Mouse (Mus musculus): ENCODE measurements around the gene Anapc2. TPM values are rescaled to one million over a fixed set of nuclear protein-coding genes. Genes with fewer than 3 reads are reported as not detected.
A peak's percentile ranks its signal among the peaks of the same experiment; 100 is the strongest.

Gene Anapc2
- polyA plus RNA-seq, 1 experiment from 2014 or later = 116 TPM

- peaks cover 16% of the 10 kb centered on the region for H3K27me3 ChIP-seq (ENCODE audit: control insufficient read depth, insufficient read depth, low read length)
- H3K4me3 ChIP-seq (ENCODE audit: low read depth, low read length) = peak within 1 kb of the TSS; percentile 77
- H3K9ac ChIP-seq (ENCODE audit: low read length) = peak within 1 kb of the TSS; percentile 63
- no peak within 1 kb of the TSS for H3K27ac ChIP-seq (ENCODE audit: low read depth, low read length)
- no peaks in the 10 kb centered on the region for H3K36me3 ChIP-seq (ENCODE audit: control insufficient read depth, insufficient read depth, low read length)
- H3K9me3 ChIP-seq (ENCODE audit: control insufficient read depth, low read length) = no peaks in the 10 kb centered on the region
- peak; percentile 99 for ATAC-seq (replicated peaks; ENCODE audit: low FRiP score)
- peak within 1 kb of the TSS; percentile 100 for H3K4me2 ChIP-seq (ENCODE audit: low read depth, low read length, severe bottlenecking)
- WGBS = under 1% methylated on average over 38 of the region's 39 CpGs
- peak; percentile 94 for DNase-seq (ENCODE audit: low spot score)
- H3K4me1 ChIP-seq (replicated peaks; ENCODE audit: control insufficient read depth, insufficient read depth, low read length) = peaks cover 16% of the 10 kb centered on the region
Measured at GRCm38 (mm10) chr2:25262291-25262767, 9.9 kb upstream of the Anapc2 start, which contains the start of gene Tprn. TSS of gene Tprn (plus strand) at chr2:25262618.

- H3K27ac ChIP-seq (ENCODE audit: low read depth, low read length) = no peak overlapping the region
- DNase-seq (ENCODE audit: low spot score) (peak; percentile 77), ATAC-seq (replicated peaks; ENCODE audit: low FRiP score) (peak; percentile 56)
- H3K4me1 ChIP-seq (replicated peaks; ENCODE audit: control insufficient read depth, insufficient read depth, low read length) = peaks cover 16% of the 10 kb centered on the region
- H3K9me3 ChIP-seq (ENCODE audit: control insufficient read depth, low read length) = no peaks in the 10 kb centered on the region
- peaks cover 16% of the 10 kb centered on the region for H3K27me3 ChIP-seq (ENCODE audit: control insufficient read depth, insufficient read depth, low read length)
- peak overlapping the region; percentile 63 for H3K9ac ChIP-seq (ENCODE audit: low read length)
- peak overlapping the region; percentile 100 for H3K4me2 ChIP-seq (ENCODE audit: low read depth, low read length, severe bottlenecking)
- H3K36me3 ChIP-seq (ENCODE audit: control insufficient read depth, insufficient read depth, low read length) = no peaks in the 10 kb centered on the region
- H3K4me3 ChIP-seq (ENCODE audit: low read depth, low read length) = peak overlapping the region; percentile 77
- under 1% methylated on average over 81 of the region's 82 CpGs for whole genome bisulfite sequencing
Measured at GRCm38 (mm10) chr2:25262795-25263622, 9.3 kb upstream of the Anapc2 start.

GRCm38 (mm10) chr2:25263623-25264285, 8.5 kb upstream of the Anapc2 start:
- Histone ChIP-seq H3K4me3 (ENCODE audit: low read depth, low read length) (peak overlapping the region; percentile 77), H3K36me3 (ENCODE audit: control insufficient read depth, insufficient read depth, low read length) (no peaks in the 10 kb centered on the region), H3K27ac (ENCODE audit: low read depth, low read length) (no peak overlapping the region), H3K4me2 (ENCODE audit: low read depth, low read length, severe bottlenecking) (peak overlapping the region; percentile 100), H3K9me3 (ENCODE audit: control insufficient read depth, low read length) (no peaks in the 10 kb centered on the region), H3K9ac (ENCODE audit: low read length) (peak overlapping the region; percentile 63), H3K4me1 (replicated peaks; ENCODE audit: control insufficient read depth, insufficient read depth, low read length) (peaks cover 16% of the 10 kb centered on the region), H3K27me3 (ENCODE audit: control insufficient read depth, insufficient read depth, low read length) (peaks cover 16% of the 10 kb centered on the region)
- no peak for ATAC-seq (replicated peaks; ENCODE audit: low FRiP score)
- 23% methylated on average over 12 of the region's 12 CpGs for WGBS
- no peak for DNase-seq (ENCODE audit: low spot score)

GRCm38 (mm10) chr2:25264286-25264660, 8.0 kb upstream of the Anapc2 start:
- H3K36me3 ChIP-seq (ENCODE audit: control insufficient read depth, insufficient read depth, low read length) = no peaks in the 10 kb centered on the region
- H3K9ac ChIP-seq (ENCODE audit: low read length) = peak overlapping the region; percentile 63; the same call in 1 of the 2 replicates
- H3K27ac ChIP-seq (ENCODE audit: low read depth, low read length) = no peak overlapping the region
- DNase-seq (ENCODE audit: low spot score) (no peak), ATAC-seq (replicated peaks; ENCODE audit: low FRiP score) (no peak)
- H3K4me3 ChIP-seq (ENCODE audit: low read depth, low read length) = no peak overlapping the region
- H3K9me3 ChIP-seq (ENCODE audit: control insufficient read depth, low read length) = no peaks in the 10 kb centered on the region
- H3K27me3 ChIP-seq (ENCODE audit: control insufficient read depth, insufficient read depth, low read length) = peaks cover 16% of the 10 kb centered on the region
- 83% methylated on average over 5 of the region's 5 CpGs for WGBS
- H3K4me2 ChIP-seq (ENCODE audit: low read depth, low read length, severe bottlenecking) = no peak overlapping the region
- H3K4me1 ChIP-seq (replicated peaks; ENCODE audit: control insufficient read depth, insufficient read depth, low read length) = peaks cover 16% of the 10 kb centered on the region

GRCm38 (mm10) chr2:25264851-25265250, 7.4 kb upstream of the Anapc2 start:
- Histone ChIP-seq H3K9ac (ENCODE audit: low read length) (no peak overlapping the region), H3K4me2 (ENCODE audit: low read depth, low read length, severe bottlenecking) (no peak overlapping the region), H3K4me3 (ENCODE audit: low read depth, low read length) (no peak overlapping the region), H3K9me3 (ENCODE audit: control insufficient read depth, low read length) (no peaks in the 10 kb centered on the region), H3K27ac (ENCODE audit: low read depth, low read length) (no peak overlapping the region), H3K27me3 (ENCODE audit: control insufficient read depth, insufficient read depth, low read length) (peaks cover 16% of the 10 kb centered on the region), H3K4me1 (replicated peaks; ENCODE audit: control insufficient read depth, insufficient read depth, low read length) (peaks cover 16% of the 10 kb centered on the region), H3K36me3 (ENCODE audit: control insufficient read depth, insufficient read depth, low read length) (no peaks in the 10 kb centered on the region)
- DNase-seq (ENCODE audit: low spot score) = no peak
- no peak for ATAC-seq (replicated peaks; ENCODE audit: low FRiP score)
- 80% methylated on average over 3 of the region's 3 CpGs for WGBS

- 80% methylated on average over 6 of the region's 6 CpGs for WGBS
- Histone ChIP-seq H3K27me3 (ENCODE audit: control insufficient read depth, insufficient read depth, low read length) (peaks cover 16% of the 10 kb centered on the region), H3K4me2 (ENCODE audit: low read depth, low read length, severe bottlenecking) (no peak overlapping the region), H3K4me3 (ENCODE audit: low read depth, low read length) (no peak overlapping the region), H3K9ac (ENCODE audit: low read length) (peak overlapping the region; percentile 27; the same call in 1 of the 2 replicates), H3K9me3 (ENCODE audit: control insufficient read depth, low read length) (no peaks in the 10 kb centered on the region), H3K36me3 (ENCODE audit: control insufficient read depth, insufficient read depth, low read length) (no peaks in the 10 kb centered on the region; the same call in 1 of the 2 replicates), H3K4me1 (replicated peaks; ENCODE audit: control insufficient read depth, insufficient read depth, low read length) (peaks cover 19% of the 10 kb centered on the region), H3K27ac (ENCODE audit: low read depth, low read length) (no peak overlapping the region)
- DNase-seq (ENCODE audit: low spot score) = no peak
- no peak for ATAC-seq (replicated peaks; ENCODE audit: low FRiP score)
Measured at GRCm38 (mm10) chr2:25265897-25266656, 6.2 kb upstream of the Anapc2 start.

GRCm38 (mm10) chr2:25266720-25267119, 5.6 kb upstream of the Anapc2 start:
- DNase-seq (ENCODE audit: low spot score) (no peak), ATAC-seq (replicated peaks; ENCODE audit: low FRiP score) (no peak)
- Histone ChIP-seq H3K36me3 (ENCODE audit: control insufficient read depth, insufficient read depth, low read length) (no peaks in the 10 kb centered on the region; the same call in 1 of the 2 replicates), H3K4me1 (replicated peaks; ENCODE audit: control insufficient read depth, insufficient read depth, low read length) (peaks cover 26% of the 10 kb centered on the region), H3K27ac (ENCODE audit: low read depth, low read length) (no peak overlapping the region), H3K27me3 (ENCODE audit: control insufficient read depth, insufficient read depth, low read length) (peaks cover 16% of the 10 kb centered on the region), H3K9me3 (ENCODE audit: control insufficient read depth, low read length) (no peaks in the 10 kb centered on the region), H3K4me2 (ENCODE audit: low read depth, low read length, severe bottlenecking) (no peak overlapping the region), H3K4me3 (ENCODE audit: low read depth, low read length) (no peak overlapping the region), H3K9ac (ENCODE audit: low read length) (no peak overlapping the region)
- 61% methylated on average over 2 of the region's 2 CpGs for WGBS

GRCm38 (mm10) chr2:25267241-25267640, 5.0 kb upstream of the Anapc2 start:
- no peaks in the 10 kb centered on the region for H3K9me3 ChIP-seq (ENCODE audit: control insufficient read depth, low read length)
- peaks cover 16% of the 10 kb centered on the region for H3K27me3 ChIP-seq (ENCODE audit: control insufficient read depth, insufficient read depth, low read length)
- H3K27ac ChIP-seq (ENCODE audit: low read depth, low read length) = no peak overlapping the region
- no peak overlapping the region for H3K9ac ChIP-seq (ENCODE audit: low read length)
- no peaks in the 10 kb centered on the region; the same call in 1 of the 2 replicates for H3K36me3 ChIP-seq (ENCODE audit: control insufficient read depth, insufficient read depth, low read length)
- DNase-seq (ENCODE audit: low spot score) (no peak), ATAC-seq (replicated peaks; ENCODE audit: low FRiP score) (no peak)
- no peak overlapping the region for H3K4me2 ChIP-seq (ENCODE audit: low read depth, low read length, severe bottlenecking)
- H3K4me3 ChIP-seq (ENCODE audit: low read depth, low read length) = no peak overlapping the region
- peaks cover 26% of the 10 kb centered on the region for H3K4me1 ChIP-seq (replicated peaks; ENCODE audit: control insufficient read depth, insufficient read depth, low read length)
